Mouse (Mus musculus) bone marrow, adult 2 months (tissue): ENCODE measurements around the gene Rpl38.

Experiments used
- CTCF ChIP-seq: fragments of 200-500 bp; IDR thresholded peaks from 2 replicates; pipeline ENCODE4 v1.5.1; 2011; ENCODE audit warnings: low read length, control low read depth; ENCODE audit not compliant: control insufficient read depth, insufficient read depth
- POLR2A ChIP-seq: fragments of 200-500 bp; IDR thresholded peaks from 2 replicates; pipeline ENCODE4 v1.6.1; 2011; ENCODE audit warnings: low read depth, mild to moderate bottlenecking, control low read depth, low read length, borderline replicate concordance; ENCODE audit not compliant: control insufficient read depth

DNA sequence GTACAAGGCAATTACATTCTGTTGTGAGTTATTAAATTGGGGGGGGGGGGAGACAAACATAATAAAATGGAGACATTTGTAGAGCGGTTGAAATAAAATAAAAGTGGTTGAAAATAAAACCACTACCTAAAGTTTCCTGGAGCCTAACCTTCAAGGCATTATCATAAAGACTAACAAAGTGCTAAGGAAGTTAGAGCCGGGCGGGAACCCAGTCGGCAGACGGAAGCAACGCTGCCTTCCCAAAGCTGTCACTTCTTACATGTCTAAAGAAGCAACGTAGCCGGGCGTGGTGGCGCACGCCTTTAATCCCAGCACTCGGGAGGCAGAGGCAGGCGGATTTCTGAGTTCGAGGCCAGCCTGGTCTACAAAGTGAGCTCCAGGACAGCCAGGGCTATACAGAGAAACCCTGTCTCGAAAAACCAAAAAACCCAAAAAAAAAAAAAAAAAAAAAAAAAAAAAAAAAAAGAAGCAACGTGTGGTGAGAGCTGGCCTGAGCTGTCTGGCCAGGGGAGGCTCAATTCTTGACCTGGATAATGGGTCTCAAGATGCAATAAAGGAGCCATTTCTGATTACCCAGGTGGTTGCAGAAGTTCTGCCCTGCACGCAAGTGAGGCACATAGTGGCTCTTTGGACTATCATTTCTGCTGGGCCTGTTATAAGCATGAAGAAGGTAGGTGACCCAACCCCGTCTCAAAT is 940 bp upstream of the Rpl38 start:
- no peak for TF ChIP-seq POLR2A
- no peak for TF ChIP-seq CTCF
